In genomic region chr1:75361123-75361522, GRCm38 (mm10) we compare ENCODE assay signal across 8 mouse cellular contexts. TPM values are rescaled to one million over a fixed set of nuclear protein-coding genes. Genes with fewer than 3 reads are reported as not detected.
A peak's percentile ranks its signal among the peaks of the same experiment; 100 is the strongest.
DNase-seq lines count a peak whose midpoint lies in the region; ATAC-seq and TF ChIP-seq lines count a peak whose summit lies in the region.

No protein-coding gene starts in this region.

- TF ChIP-seq POLR2A in lung, adult 2 months (IDR thresholded peaks at IDR 0.05; ENCODE audit: borderline replicate concordance, extremely low read depth, low read depth, low read length) = no peak

- peak overlapping the region; percentile 65 for H3K4me3 ChIP-seq in heart, embryonic 10.5 days
- peak overlapping the region; percentile 17 for H3K4me3 ChIP-seq in lung, adult 2 months (replicated peaks; ENCODE audit: extremely low read depth, low read depth, low read length)
- H3K4me3 ChIP-seq in hindbrain, embryonic 12.5 days = no peak overlapping the region; the same call in 1 of the 2 replicates
- H3K4me3 ChIP-seq in neural tube, embryonic 13.5 days = peak overlapping the region; percentile 30; the same call in 1 of the 2 replicates

- H3K36me3 ChIP-seq in heart, embryonic 10.5 days = peaks cover 39% of the 10 kb centered on the region
- H3K36me3 ChIP-seq in hindbrain, embryonic 12.5 days = no peaks in the 10 kb centered on the region
- no peaks in the 10 kb centered on the region for H3K36me3 ChIP-seq in neural tube, embryonic 13.5 days

- peaks cover 23% of the 10 kb centered on the region for H3K27me3 ChIP-seq in heart, embryonic 10.5 days (ENCODE audit: insufficient read depth, poor library complexity, severe bottlenecking)
- H3K27me3 ChIP-seq in hindbrain, embryonic 12.5 days = peaks cover 56% of the 10 kb centered on the region
- H3K27me3 ChIP-seq in neural tube, embryonic 13.5 days = peaks cover 68% of the 10 kb centered on the region

- no peak for DNase-seq in heart, embryonic 10.5 days (ENCODE audit: low spot score)
- no peak for DNase-seq in heart, postnatal 4 days
- no peak for DNase-seq in lung, adult 2 months
- no peak for DNase-seq in lung, postnatal 25 days (ENCODE audit: low spot score)
- no peak for DNase-seq in ovary, postnatal 36 days (ENCODE audit: low spot score)
- no peak for DNase-seq in thymus, postnatal 4 days

- H3K4me2 ChIP-seq in hindbrain, embryonic 12.5 days (replicated peaks) = peak overlapping the region; percentile 49
- H3K4me2 ChIP-seq in neural tube, embryonic 13.5 days = no peak overlapping the region; the same call in 1 of the 2 replicates

- TF ChIP-seq CTCF in lung, adult 2 months (IDR thresholded peaks at IDR 0.05; ENCODE audit: insufficient read depth, low read length) = no peak

- H3K27ac ChIP-seq in heart, embryonic 10.5 days = peak overlapping the region; percentile 91
- H3K27ac ChIP-seq in hindbrain, embryonic 12.5 days = no peak overlapping the region
- no peak overlapping the region for H3K27ac ChIP-seq in neural tube, embryonic 13.5 days (replicated peaks)

- H3K9ac ChIP-seq in hindbrain, embryonic 12.5 days = no peak overlapping the region
- H3K9ac ChIP-seq in neural tube, embryonic 13.5 days = no peak overlapping the region

- ATAC-seq in hindbrain, embryonic 12.5 days (ENCODE audit: low FRiP score) = no peak
- ATAC-seq in neural tube, embryonic 13.5 days (ENCODE audit: low read depth) = no peak

- 36% methylated on average over 4 of the region's 4 CpGs for WGBS in heart, embryonic 10.5 days
- 48% methylated on average over 4 of the region's 4 CpGs for WGBS in lung, adult 2 months
- 44% methylated on average over 4 of the region's 4 CpGs for WGBS in hindbrain, embryonic 12.5 days
- 43% methylated on average over 4 of the region's 4 CpGs for WGBS in neural tube, embryonic 13.5 days

- H3K4me1 ChIP-seq in heart, embryonic 10.5 days = peaks cover 66% of the 10 kb centered on the region
- H3K4me1 ChIP-seq in lung, adult 2 months (ENCODE audit: control insufficient read depth, insufficient read depth, low read length) = 0 out of 2 replicates have a peak, but pooled peaks cover 2% of the 10 kb centered on the region
- peaks cover 14% of the 10 kb centered on the region for H3K4me1 ChIP-seq in hindbrain, embryonic 12.5 days
- peaks cover 17% of the 10 kb centered on the region for H3K4me1 ChIP-seq in neural tube, embryonic 13.5 days (replicated peaks)

- no peaks in the 10 kb centered on the region for H3K9me3 ChIP-seq in heart, embryonic 10.5 days
- no peaks in the 10 kb centered on the region for H3K9me3 ChIP-seq in hindbrain, embryonic 12.5 days (replicated peaks)
- H3K9me3 ChIP-seq in neural tube, embryonic 13.5 days = no peaks in the 10 kb centered on the region

RNA-seq across cellular contexts. Expression of gene Des, which starts 1.0 kb away (rescaled TPM):
- polyA plus RNA-seq in heart, embryonic 10.5 days (2016; fragmentation: Nextera tagmentation; extraction: Ambion mirVana) = 341 and 642 TPM in 2 replicates
- total RNA-seq in heart, postnatal 4 days (2021) = 100 to 1,000 TPM; 742 to 747 TPM
- polyA plus RNA-seq in lung, adult 2 months (2012; rRNA removed) = 107 and 185 TPM in 2 replicates
- polyA plus RNA-seq in hindbrain, embryonic 12.5 days (2016; fragmentation: Nextera tagmentation; extraction: Ambion mirVana) = 2.3 and 10.5 TPM in 2 replicates
- polyA plus RNA-seq in neural tube, embryonic 13.5 days (2015; fragmentation: Nextera tagmentation; extraction: Ambion mirVana) = 3.3 and 7.7 TPM in 2 replicates

RNA-seq across cellular contexts. Expression of gene Speg, which starts 14.0 kb away (rescaled TPM):
- polyA plus RNA-seq in heart, embryonic 10.5 days (2016; fragmentation: Nextera tagmentation; extraction: Ambion mirVana) = 77.9 and 80.0 TPM in 2 replicates
- 100 to 1,000 TPM; 121 to 123 TPM for total RNA-seq in heart, postnatal 4 days (2021)
- polyA plus RNA-seq in lung, adult 2 months (2012; rRNA removed) = 31.5 and 35.0 TPM in 2 replicates
- 19.1 and 19.7 TPM in 2 replicates for polyA plus RNA-seq in hindbrain, embryonic 12.5 days (2016; fragmentation: Nextera tagmentation; extraction: Ambion mirVana)
- polyA plus RNA-seq in neural tube, embryonic 13.5 days (2015; fragmentation: Nextera tagmentation; extraction: Ambion mirVana) = 17.8 and 21.4 TPM in 2 replicates

RNA-seq across cellular contexts. Expression of gene Dnpep, which starts 43.3 kb away (rescaled TPM):
- 142 and 144 TPM in 2 replicates for polyA plus RNA-seq in heart, embryonic 10.5 days (2016; fragmentation: Nextera tagmentation; extraction: Ambion mirVana)
- total RNA-seq in heart, postnatal 4 days (2021) = 10 to 100 TPM; 89.5 to 89.8 TPM
- polyA plus RNA-seq in lung, adult 2 months (2012; rRNA removed) = 104 and 129 TPM in 2 replicates
- polyA plus RNA-seq in hindbrain, embryonic 12.5 days (2016; fragmentation: Nextera tagmentation; extraction: Ambion mirVana) = 173 and 175 TPM in 2 replicates
- polyA plus RNA-seq in neural tube, embryonic 13.5 days (2015; fragmentation: Nextera tagmentation; extraction: Ambion mirVana) = 187 and 190 TPM in 2 replicates
